Mouse (Mus musculus) cerebellum, postnatal 25 days (tissue): ENCODE results near the gene Dll3.

Source experiments
- DNase-seq, 2 experiments: peaks; one replicate each; pipeline ENCODE4 v3.0.0; 2021; ENCODE audit warnings: mixed read lengths in 2 of 2

Gene Dll3

DNA sequence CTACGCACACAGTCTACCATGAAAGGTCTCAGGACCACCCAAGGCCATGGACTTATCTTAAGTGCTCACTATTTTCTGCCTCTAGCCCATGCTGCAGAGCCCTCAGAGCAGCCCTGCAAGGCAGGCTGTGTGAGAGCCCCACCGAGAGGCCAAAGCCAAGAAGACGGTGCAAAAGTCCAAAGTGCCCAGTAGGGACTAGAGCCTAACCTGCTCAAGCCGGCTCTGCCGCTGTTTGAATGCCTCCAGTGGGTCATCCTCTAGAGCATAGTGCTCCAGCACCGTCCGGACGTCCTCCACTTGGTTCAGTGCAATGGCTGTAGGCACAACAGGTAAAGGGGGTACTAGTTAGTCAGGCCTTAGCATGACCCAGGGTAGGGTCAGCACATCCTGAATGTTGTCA lies 4.2 kb upstream of the Dll3 start:
- DNase-seq: no peak

DNA sequence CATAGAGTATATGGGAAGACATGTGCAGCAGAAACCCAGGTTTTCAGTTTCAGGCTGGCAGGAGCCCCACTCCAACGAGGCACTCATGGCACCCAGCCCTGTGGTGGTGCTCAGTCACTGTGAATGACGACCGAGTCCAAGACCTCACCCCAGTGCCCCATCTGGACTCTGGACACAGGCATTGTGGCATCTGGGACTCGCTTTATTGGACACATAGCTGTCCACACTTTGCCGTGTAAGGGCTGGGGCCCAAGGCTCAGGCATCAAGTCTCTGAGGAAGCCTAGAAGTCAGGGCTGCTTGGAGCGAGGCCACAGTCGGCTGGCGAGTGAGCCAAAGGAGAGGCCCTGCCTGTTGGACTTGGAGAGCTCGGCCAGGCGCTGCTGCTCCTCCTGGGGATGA lies 3.6 kb upstream of the Dll3 start:
- peak; percentile 26 to 38 for DNase-seq

DNA sequence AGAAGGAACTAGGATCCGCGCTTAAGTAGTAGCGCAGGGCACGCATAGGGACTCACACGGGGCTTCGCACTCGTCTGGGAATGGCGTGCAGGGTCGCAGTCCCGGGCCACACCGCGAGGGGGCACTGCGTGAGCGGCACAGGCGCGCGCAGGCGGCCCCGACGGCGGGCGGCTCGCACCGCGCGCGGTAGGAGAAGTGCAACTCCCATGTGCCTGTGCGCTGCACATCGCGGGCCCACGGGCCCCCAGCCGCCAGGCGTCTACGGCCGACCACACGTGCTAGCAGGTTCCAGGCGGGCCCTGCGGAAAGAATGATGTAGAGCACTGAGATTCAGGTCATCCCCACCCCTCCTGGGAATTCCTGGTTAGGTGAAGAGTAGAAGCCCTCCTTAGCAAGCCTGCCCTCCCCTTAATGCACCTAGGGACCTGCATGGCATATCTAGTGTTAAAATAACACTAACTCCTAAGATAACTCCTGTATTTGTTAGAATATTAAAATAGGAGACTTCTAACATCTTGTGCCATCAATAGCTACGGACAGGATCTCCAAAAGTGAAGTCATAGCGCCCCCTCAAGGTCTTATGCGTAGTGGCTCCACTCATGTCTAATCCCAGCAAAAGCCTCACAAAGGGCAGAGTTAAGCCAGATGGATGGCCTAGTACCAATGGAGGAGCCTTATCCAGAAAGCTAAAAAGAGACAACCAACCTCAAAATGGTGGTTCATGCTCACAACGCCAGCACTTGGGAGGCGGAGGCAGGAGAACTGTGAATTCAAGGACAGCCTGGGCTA lies 3.0 kb downstream of the Dll3 start:
- peak; percentile 49 to 73 for DNase-seq

DNA sequence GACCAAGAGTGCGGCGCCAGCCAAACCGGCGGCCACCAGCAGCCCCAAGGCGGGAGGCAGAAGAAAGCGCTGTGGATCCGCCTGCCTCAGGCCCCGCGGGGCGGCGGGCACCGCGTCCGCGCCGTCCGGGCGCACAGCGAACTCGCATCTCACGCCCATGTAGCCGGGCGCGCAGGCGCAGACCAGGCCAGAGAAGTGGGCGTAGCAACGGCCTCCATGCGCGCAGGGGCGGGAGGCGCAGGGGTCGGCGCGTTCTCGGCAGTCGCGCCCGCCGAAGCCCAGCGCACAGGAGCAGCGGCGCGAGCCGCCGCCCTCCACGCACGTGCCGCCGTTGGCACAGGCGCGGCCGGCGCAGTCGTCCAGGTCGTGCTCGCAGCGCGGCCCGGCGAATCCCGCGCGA lies 7.6 kb downstream of the Dll3 start:
- peak; percentile 60 to 80 for DNase-seq

DNA sequence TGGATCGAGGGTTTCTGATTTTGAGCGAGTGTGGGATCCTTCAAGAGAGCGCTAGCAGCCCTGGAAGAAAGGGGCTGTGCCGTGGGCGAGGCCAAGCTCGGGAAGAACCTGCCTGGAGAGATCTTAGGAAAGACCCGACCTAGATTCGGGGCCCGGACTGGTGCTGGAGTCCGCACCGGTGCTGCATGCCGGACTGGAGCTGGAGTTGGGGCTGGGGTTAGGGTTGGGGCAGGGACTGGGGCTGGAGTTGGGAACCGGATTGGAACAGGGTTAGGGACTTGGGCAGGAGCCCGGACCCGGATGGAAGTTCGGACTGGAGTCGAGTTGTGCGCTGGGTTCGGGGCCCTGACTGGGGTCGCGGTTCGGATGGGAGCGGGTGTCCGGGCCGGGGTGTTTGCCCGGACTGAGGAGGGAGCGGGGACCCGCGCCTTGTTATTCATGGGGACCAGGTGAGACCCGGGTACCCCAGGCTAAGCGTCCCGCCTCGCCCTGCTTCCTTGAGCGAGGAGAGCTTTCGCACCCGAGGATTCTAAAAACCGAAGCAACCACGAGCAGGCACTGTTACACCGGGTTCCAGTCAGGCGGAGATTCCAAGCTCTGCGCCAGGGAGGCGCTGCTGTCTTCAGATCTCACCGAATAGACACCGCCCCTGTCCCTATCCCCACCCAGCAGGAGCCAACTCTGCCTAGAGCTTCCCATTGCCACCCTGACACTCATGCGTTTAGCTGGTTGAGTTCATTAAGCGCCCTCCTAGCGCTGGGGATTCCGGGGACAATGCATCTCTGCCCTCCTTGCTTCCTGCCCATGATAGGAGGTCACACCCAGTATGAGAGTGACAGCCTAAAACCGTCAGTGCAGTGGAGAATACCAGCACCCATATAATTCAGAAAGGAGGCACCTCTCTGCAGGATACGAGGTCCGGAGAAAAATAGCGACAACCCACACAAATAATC lies 11.1 kb downstream of the Dll3 start, which contains the start of gene Selenov:
TSS of gene Selenov (minus strand) at position 549 of the 953 bp plus-strand sequence.
- peak; percentile 69 to 76 for DNase-seq

DNA sequence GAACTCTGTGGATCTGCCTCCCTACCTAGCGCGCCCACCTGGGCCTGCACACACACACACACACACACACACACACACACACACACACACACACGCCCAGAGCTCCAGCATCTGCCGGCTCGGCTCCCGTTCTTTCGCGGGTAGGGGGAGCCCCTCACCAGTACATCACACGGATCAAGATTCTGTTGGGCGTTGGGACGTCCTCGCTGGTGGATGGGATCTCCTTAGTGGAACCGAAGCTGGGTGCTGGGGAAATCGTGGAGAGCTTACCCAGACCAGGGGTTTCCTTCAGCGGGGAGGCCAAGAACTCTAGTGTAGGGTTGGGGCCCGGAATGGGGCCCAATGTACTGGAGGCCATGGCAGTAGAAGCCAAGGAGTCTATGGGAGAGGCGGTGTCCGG lies 11.9 kb downstream of the Dll3 start:
- no peak for DNase-seq

DNA sequence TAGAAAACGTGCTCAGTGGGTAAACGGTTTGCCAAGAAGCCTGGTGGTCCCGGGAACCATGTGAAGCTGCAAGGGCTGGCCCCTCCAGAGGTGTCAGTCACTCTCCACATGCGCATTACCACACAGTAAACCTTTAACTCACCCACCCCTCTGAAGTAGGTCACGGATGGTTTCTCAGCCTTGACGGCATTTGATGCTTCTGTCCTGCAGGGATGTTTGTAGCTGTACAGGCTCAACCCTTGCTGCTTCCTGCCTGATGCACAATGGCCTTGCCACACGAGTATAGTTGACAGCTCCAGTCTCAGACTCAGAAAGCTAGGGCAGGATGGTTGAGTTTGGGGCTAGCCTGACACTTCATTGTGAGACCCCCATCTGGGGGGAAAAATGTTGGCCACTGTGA lies 21.4 kb downstream of the Dll3 start:
- DNase-seq: no peak

DNA sequence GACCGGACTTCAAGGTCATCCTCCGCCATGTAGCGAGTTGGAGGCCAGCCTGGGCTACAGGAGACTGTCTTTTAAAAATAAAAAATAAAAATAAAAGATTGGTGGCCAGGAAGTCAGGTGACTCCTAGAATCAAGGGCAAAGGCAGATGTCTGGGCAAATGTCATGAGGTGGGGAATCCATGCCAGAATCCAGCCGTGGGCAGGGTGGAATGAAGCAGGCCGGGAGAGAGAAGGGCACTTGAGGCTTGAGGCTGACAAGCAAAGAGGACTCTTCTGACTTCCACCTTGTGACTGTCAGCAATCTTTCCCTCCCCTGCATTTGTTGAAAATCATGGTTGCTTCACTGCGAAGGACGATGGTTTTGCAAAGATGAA lies 23.8 kb downstream of the Dll3 start:
- no peak for DNase-seq

DNA sequence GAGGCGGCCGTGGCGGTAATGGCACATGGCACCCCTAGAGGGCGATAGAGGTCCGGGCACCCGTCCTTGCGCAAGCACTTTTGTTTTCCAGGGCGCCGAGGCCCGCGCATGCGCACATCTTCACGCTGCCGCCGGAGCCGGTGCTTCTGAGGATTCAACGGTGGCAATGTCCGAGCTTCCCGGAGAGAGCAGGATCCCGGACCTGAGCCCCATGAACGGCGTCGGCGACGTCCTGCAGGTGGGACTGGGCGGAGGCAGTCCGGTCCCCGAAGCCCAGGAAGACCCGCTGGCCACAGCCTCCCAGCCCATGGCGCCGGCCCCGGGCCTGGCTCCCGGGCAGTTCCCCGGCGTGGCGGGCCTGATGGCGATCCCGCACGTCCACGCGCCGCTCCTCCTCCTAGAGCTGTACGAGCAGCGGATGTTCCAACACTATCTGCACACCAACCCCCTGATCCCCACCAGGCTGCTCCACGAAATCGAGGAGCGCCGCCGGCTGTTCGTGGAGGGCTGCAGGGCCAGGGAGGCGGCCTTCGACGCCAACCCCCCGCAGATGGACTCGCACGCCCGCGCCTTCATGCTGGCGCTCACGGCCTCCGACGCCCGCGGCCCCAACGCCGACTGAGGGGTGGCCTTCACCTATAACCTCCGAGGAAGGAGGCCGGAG lies 24.3 kb downstream of the Dll3 start, which contains the start of gene Eid2b:
TSS of gene Eid2b (plus strand) at position 125 of the 664 bp plus-strand sequence.
- peak; percentile 98 for DNase-seq

DNA sequence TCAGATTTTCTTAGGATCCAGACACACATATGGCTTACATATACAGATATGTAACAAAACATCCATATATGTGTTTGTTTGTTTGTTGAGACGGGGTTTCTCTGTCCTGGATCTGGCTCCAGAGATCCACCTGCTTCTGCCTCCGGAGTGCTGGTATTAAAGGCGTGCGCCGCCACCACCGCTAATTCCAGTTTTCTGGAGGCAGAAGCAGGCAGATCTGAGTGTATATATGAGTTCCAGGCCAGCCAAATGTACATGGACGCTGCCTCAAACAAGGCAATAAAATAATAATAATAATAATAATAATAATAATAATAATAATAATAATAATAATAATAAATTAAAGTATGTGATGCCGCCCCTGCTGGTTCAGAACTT lies 24.8 kb downstream of the Dll3 start:
- no peak for DNase-seq

DNA sequence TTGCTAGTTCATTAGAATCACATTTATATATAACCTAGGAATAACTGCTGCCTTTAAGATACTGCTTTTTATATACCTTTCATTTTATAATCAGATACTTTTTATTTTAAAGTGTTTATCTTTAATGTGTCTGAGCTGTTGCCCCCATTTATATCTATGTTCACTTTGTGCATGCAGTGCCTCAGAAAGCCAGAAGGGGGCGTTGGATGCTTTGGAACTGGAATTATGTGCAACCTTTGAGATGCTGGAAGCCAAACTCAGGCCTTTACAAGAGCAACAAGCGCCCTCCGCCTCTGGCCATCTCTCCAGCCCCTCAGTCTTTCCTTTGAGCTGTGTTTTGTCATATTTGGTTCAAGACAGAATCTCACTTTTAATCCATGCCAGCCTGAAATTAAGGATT lies 30.3 kb downstream of the Dll3 start:
- peak in 1 of 2 experiments; percentile 9 for DNase-seq

DNA sequence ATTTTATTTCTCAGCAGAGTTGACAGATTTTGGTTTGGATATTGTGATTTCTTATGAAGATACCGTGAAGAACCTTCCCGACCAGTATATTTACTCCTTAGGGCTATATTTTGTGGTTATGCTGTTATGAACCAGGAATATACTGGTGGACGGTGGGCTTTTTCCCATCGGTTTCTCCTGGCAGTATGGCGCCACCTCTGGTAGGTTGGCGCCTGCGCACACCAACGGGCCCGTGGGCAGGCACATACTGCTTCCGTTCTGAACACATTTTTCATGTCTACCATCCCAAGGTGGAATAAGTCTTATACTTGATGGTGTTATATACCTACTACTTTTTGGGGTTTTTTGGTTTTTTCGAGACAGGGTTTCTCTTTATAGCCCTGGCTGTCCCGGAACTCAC lies 32.7 kb downstream of the Dll3 start:
- no peak for DNase-seq

DNA sequence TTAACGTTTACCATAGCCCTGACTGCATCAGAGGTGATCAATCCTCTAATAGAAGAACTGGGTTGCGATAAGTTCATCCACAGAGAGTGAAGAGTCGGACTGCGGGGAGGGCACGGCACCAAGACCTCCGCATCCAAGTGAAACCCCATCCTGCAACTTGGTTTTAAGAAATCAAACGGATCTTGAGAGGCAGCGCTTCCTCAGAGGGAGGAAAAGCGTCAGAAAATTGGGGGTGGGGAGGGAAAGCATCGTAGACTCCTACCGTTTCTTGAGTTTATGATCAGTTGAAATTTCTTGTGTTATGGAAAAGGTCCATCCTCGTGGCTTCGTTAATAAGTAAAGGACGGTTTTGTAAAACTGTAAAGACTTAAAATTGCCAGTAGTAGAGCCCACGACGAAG lies 33.5 kb downstream of the Dll3 start:
- DNase-seq: no peak

DNA sequence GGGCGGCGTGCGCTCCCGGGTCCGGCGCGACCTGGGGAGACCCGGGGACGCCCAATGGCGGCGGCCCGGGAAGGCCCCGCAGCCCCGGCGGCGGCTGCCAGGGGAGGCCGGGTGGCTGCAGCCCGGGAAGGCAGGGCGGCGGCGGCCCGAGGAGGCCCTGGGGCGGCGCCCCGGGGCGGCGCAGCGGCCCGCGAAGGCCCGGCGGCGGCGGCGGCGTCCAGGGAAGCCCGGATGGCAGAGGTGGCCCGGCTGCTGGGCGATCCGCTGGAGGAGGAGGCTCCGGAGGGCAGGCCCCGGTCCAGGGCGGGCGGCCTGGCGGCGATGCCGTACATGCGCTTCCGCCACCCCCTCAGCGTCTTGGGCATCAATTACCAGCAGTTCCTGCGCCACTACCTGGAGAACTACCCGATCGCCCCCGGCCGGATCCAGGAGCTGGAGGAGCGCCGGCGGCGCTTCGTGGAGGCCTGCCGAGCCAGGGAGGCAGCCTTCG lies 34.0 kb downstream of the Dll3 start:
- peak; percentile 78 to 80 for DNase-seq

DNA sequence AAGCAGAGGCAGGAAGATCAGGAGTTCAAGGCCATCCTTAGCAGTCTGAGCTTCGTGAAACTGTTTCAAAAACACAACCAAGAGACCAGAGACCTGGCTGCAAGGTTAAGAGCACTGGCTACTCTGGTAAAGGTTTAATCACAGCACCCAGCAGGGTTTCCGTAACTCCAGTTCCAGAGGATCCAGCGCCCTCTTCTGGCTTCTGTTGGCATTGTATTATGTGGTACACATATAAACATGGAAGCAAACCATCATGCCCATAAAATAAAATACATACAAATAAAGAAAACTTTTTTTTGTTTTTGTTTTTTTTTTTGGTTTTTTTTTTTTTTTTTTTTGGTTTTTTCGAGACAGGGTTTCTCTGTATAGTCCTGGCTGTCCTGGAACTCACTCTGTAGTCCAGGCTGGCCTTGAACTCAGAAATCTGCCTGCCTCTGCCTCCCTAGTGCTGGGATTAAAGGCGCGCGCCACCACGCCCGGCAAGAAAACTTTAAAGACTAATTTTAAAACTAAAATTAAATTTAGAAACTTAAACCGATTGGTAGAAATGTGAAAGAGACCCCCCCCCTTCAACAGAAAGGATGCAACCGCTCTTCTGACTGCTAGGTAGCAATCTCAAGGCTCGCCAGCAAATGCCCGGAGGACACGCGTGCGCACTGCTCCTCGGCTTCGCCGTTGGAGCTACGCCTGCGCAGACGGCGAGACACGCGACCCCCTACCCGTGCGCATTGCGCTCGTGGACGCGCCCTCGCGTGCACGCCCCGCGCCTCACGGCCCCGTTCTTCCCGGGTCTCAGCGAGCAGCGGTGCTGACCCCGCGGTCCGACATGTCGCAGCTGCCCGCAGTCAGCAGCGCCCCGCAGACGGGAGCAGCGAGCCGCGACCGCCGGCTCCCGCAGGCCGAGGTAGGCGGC lies 34.7 kb downstream of the Dll3 start, which contains the start of gene Eid2:
TSS of gene Eid2 (plus strand) at position 753 of the 913 bp plus-strand sequence.
- peak; percentile 96 to 97 for DNase-seq

DNA sequence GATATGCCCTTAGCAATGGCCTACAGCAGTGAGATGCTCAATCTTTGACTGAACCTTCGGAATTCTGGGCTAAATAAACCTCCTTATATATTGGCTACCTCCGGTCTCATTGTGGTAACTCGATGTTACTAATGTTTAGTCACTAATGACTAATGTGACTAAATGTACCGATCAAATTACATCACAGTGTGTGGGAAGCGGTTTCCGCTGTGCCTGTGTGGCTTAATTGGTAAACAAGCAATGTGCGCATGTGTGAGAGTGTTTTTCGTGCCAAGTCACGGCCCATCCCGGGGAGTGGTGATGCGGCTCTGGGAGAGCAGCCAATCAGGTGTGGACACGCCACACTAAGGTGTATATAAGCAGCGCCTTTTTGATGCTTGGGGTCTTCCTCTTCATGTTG lies 36.6 kb downstream of the Dll3 start:
- DNase-seq: no peak

DNA sequence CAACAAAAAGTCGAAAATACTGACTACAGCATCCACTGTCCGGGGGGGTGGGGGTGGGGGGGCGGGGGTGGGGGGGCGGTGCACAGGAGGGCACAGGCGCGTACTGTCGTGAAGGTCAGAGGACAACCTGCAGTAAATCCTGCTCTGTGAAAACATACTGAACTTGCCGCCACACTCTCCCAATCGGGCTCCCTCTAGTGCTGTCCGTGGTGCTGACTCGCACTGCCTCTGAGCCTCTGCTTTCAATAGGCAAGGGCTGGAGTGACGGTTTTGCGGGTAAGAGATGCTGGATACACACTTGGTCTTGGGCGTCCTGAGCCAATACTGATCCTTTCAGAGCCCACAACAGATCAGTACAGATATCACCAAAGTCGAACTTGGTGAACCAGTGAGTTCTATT lies 38.3 kb downstream of the Dll3 start:
- DNase-seq: peak in 1 of 2 experiments; percentile 36

DNA sequence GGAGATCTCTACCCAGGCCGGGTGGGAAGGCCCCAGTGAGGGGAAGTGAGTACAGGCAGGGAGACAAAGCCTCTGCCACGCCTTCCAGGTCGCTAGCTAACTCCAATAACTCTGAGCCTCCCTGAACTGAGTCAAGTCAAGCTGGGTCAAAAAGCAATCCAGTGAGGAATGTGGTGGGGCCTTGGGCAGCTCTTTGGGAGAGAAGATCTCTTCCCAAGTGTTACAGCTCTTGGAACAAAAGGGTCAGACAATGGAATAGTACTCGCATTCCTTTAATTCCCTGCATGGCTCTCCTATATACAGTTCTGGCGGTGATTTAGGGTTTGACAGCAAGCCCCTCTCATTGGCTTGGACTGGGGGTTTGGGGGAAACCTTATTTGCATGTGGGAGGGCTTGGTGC lies 39.2 kb downstream of the Dll3 start:
- DNase-seq: no peak

DNA sequence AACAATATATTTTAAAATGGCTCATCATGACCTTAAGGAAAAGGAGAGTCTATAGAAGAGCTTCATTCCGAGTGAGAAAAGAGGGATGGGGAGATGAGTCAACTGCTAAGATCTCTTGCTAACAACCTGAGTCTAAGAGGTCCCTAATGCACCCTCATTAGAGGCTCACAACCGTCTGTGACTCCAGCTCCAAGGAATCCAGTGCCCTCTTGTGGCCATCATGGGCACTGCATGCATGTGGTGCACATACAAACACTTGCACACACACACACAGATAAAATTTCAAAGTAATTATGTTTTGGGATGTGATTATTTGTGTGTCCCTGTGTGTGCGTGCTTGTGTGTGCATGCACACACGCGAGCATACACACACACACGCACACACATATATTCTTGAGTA lies 46.6 kb downstream of the Dll3 start:
- no peak for DNase-seq

DNA sequence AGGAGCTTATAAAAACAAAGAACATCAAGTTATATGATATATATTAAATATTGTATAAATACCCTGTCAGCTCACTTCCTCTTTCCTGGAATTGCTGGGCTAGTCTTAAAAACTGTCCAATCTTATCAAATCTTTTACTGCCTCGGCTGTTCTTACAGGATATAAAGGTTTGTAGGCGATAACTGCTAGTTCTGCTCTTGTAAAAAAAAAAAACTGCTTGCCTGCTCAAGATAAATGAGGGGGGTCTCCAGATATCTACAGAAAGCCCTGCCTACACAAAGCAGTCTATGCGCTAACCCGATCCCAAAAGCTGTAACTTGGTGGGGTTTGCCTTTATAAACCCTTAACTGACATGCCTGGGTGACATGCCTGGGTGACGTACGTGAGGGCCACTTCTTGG lies 47.4 kb downstream of the Dll3 start:
- no peak for DNase-seq

DNA sequence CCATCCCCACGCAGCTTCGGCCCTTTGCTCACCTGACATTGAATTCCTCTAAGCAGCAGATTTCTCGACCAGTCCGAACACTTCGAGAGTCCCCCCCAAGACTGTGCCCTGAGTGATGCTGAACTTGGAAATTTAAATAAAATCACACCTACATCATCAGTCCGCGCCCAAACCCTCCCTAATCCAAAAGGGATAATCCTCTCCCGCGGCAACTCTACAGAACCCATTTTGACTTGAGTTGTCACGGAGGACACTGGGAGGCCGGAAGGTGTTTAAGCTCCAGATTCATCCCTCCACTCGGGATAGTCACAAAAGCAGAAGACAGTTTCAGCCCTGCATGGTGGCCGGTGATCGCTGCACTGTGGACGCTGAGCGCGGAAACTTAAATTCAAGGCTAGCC lies 50.1 kb downstream of the Dll3 start:
- DNase-seq: no peak

DNA sequence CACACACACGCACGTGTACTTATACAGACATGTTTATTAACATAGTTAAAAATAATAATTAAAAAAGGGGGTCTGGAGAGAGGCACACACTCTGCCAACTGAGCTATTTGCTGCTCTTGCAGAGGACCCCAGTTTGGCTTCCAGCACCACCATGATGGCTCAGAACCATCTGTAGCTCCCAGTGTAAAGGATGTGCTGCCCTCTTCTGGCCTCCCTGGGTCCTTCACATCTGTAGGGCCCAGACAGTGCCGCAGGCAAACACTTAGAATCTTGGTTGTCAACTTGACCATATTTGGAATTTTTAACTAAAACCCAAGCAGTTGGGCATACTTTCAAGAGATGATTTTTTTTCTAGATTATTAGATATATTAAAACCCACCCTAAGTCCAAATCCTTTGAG lies 53.1 kb downstream of the Dll3 start:
- DNase-seq: no peak
